Mouse (Mus musculus): ENCODE measurements around the gene Tor3a.

DNA sequence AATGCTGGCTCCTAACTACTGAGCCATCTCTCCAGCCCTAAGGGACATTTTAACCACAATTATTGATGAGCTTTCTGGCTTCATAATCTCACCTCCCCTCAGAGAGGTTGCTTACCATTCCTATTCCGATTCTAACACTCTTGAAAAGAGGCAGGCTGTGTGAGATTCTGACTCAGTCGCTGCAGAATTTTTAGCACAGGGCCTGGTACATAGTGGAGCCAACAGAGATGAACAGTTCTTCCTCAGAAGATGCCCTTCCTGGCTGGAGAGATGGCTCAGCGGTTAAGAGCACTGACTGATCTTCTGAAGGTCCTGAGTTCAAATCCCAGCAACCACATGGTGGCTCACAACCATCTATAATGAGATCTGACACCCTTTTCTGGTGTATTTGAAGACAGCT lies 2.2 kb downstream of the Tor3a start:
- TF ChIP-seq CTCF (IDR thresholded peaks at IDR 0.05; ENCODE audit: borderline replicate concordance, extremely low read depth, insufficient read depth, insufficient read length) (no peak), POLR2A (IDR thresholded peaks at IDR 0.05; ENCODE audit: borderline replicate concordance, extremely low read depth, insufficient read depth, insufficient read length, poor library complexity, severe bottlenecking) (no peak)

All from brain, embryonic 14.5 days (tissue).